Mouse (Mus musculus) kidney, adult 10 weeks (tissue): ENCODE measurements around the gene Crim1. TPM values are rescaled to one million over a fixed set of nuclear protein-coding genes. Genes with fewer than 3 reads are reported as not detected.

ENCODE experiments used
- polyA plus RNA-seq: library from polyadenylated mRNA; stranded (reverse); fragments of 350-450 nt; fragmentation: Illumina TruSeq; extraction: RNeasy Lipid Tissue Mini Kit (QIAGEN cat#74804); gene quantifications from one replicate; pipeline ENCODE4 v1.2.3, GENCODE M21; 2014; ENCODE audit warnings: low read depth, low replicate concordance

Gene Crim1
- polyA plus RNA-seq, result 53.4 TPM

DNA sequence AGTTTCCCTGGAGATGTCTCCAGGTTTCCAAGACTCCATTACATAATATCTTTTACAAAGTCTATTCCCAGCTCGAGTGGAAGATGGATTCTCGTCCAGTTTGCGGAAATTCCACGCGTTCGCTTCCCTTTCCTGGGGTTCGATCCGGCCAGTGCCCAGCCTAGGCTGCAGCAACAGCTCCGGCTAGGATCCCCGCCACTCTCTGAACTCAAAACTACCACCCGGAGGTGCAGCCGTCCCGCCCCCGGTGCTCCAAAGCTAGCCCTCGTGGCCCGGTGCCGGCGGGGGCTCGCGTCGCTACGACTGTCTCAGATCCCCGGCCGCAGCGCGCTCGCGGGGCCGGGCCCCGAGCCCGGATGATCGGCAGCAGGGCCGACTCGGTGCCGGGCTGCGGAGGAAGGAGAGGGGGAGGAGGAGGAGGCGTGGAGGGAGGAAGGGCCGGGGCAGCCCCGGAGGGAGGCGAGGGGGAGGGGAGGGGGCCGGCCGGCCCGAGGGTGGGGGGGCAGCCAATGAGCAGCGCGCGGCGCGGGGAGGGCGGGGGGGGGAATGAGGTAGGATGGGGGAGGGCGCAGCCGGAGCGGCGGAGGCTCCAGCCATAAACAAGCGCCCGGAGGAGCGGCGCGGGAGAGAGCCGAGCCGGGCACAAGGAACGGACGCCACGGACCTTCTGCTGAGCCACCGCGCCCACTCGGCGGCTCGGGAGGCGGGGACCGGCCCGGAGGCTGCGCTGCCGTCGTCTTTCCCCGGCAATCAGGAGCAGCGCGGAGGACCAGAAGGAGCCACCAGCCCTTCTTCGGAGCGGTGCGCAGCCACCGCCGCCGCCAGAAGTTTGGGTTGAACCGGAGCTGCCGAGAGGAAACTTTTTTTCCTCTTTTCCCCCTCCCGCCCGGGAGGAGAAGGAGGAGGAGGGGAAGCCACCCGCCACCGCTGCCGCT, at the start of gene Crim1:
TSS of gene Crim1 (plus strand) at position 623 of the 935 bp plus-strand sequence.

DNA sequence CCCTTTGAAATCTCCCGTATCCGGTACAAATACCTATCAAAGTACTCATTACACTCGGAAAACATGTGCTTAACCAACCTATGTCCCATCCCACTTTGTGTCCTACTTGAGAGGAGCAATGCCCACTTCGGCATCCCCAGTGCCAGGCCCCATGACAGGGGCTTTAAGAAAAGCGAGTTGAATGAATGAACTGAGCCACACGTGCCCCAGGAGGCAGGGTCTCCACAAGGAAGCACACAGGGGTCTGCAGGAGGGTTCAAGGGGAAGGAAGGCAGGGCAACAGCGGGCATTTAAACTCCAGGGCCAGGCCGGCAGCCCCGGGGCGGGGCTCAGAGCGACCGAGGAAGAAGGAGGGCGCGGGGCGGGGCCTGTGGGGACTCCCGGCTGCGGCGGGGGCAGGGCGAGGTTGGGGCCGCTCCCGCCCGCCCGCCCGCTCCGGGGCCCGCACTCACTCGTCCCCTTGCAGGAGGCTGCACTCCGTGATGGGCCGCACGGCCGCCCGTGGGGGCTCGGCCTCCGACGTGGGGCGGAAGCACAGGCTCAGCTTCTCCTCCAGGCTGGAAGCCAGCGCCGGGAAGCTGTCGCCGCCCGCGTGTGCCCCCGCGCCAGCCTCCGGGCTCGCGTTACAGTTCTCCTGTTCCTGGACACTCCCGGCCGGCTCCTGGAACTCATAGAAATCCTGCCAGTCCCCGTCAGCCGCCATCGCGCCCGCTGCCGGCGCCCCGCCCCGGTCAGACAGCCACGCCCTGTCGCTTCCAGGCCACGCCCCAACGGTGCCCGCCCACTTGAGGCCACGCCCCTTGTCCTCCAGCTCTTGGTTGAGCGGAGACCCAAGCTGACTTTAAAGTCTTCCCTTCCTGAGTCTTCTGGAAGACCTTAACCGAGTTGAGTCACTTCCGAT, 217.6 kb downstream of the Crim1 start, which contains the start of gene Fez2:
TSS of gene Fez2 (minus strand) at position 772 of the 901 bp plus-strand sequence.

Other genes with a start within 250 kb of the Crim1 start
- gene Fez2, start 217.9 kb downstream of the Crim1 start, polyA plus RNA-seq, result 34.0 TPM